ENCODE assay signal across 10 mouse cellular contexts in the genomic region with DNA sequence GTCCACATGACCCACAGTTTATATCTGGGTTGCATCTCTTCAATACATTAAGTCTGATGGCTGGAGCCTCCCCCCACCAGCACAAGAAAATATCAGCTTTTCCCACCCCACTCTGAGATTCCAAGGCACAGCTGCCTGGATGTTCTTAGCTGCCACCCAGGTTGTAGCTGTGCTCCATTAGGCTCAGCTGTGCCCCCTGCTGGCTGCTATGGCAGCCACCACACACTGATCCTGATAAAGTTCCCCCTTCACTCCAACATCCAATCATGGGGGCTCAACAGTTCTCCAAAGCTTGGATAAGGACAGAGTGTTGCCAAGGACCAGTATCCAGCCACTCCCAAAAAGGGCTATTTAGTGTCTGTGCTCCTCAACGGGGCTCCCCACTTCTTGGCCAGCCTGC. TPM values are rescaled to one million over a fixed set of nuclear protein-coding genes. Genes with fewer than 3 reads are reported as not detected.
DNase-seq lines count a peak whose midpoint lies in the region; ATAC-seq and TF ChIP-seq lines count a peak whose summit lies in the region.
"Had no signal": no experiment of that assay in that cellular context is flagged by ENCODE, and none has a peak within 500 bp of the region (broad histone marks: within the 10 kb centered on the region; RNA-seq: fewer than 3 reads in every experiment).

No protein-coding gene starts in this region.

- intact Hi-C loops in gastrocnemius, postnatal 14 days (cut with DNase I; ENCODE audit: low total_unique reads) = loop anchor here (10.0 kb wide), 1 partner anchor 108 kb away; no protein-coding TSS in a partner anchor

- no peaks in the 10 kb centered on the region for H3K4me1 ChIP-seq in bone marrow, adult 2 months (ENCODE audit: control insufficient read depth, insufficient read depth, low read length)
- H3K4me1 ChIP-seq in intestine, embryonic 15.5 days (replicated peaks) = no peaks in the 10 kb centered on the region
- H3K4me1 ChIP-seq: embryonic facial prominence, embryonic 15.5 days; limb, embryonic 15.5 days had no signal

- no peaks in the 10 kb centered on the region for H3K9me3 ChIP-seq in intestine, embryonic 15.5 days
- H3K9me3 ChIP-seq: embryonic facial prominence, embryonic 15.5 days; limb, embryonic 15.5 days had no signal

- no peak overlapping the region for H3K27ac ChIP-seq in bone marrow, adult 2 months (ENCODE audit: control insufficient read depth, insufficient read depth, low read depth, low read length, poor library complexity)
- H3K27ac ChIP-seq in intestine, embryonic 15.5 days = no peak overlapping the region
- H3K27ac ChIP-seq: embryonic facial prominence, embryonic 15.5 days; limb, embryonic 15.5 days had no signal

- TF ChIP-seq CTCF in bone marrow, adult 2 months (IDR thresholded peaks at IDR 0.05; ENCODE audit: control insufficient read depth, insufficient read depth, low read length) = peak; percentile 60; the same call in 1 of the 2 replicates

- no peak for TF ChIP-seq POLR2A in bone marrow, adult 2 months (IDR thresholded peaks at IDR 0.05; ENCODE audit: borderline replicate concordance, control insufficient read depth, low read depth, low read length)

- H3K9ac ChIP-seq in intestine, embryonic 15.5 days = no peak overlapping the region
- H3K9ac ChIP-seq: embryonic facial prominence, embryonic 15.5 days; limb, embryonic 15.5 days had no signal

- H3K36me3 ChIP-seq in intestine, embryonic 15.5 days = no peaks in the 10 kb centered on the region
- H3K36me3 ChIP-seq: embryonic facial prominence, embryonic 15.5 days; limb, embryonic 15.5 days had no signal

- no peak overlapping the region for H3K4me3 ChIP-seq in bone marrow, adult 2 months (replicated peaks; ENCODE audit: control insufficient read depth, low read depth, low read length)
- no peak overlapping the region for H3K4me3 ChIP-seq in intestine, embryonic 15.5 days (replicated peaks)
- H3K4me3 ChIP-seq: embryonic facial prominence, embryonic 15.5 days; limb, embryonic 15.5 days had no signal

- no peaks in the 10 kb centered on the region for H3K27me3 ChIP-seq in intestine, embryonic 15.5 days (replicated peaks)
- H3K27me3 ChIP-seq: embryonic facial prominence, embryonic 15.5 days; limb, embryonic 15.5 days had no signal

- DNase-seq in gastrocnemius, postnatal 14 days = peak; percentile 20
- DNase-seq in gastrocnemius, postnatal 25 days = no peak
- peak; percentile 32 for DNase-seq in right cerebral cortex, adult 18-20 months
- DNase-seq in right cerebral cortex, postnatal 36 days (ENCODE audit: low spot score in 2 of 2) = no peak
- DNase-seq in induced T-regulatory cell, adult 2 months (ENCODE audit: low read depth) = peak; percentile 45
- DNase-seq in retina, embryonic 14.5 days (ENCODE audit: low spot score) = peak; percentile 71

- WGBS in bone marrow, adult 2 months = 66% methylated on average over 1 of the region's 1 CpGs
- 64% methylated on average over 1 of the region's 1 CpGs for WGBS in intestine, embryonic 15.5 days

- ATAC-seq in intestine, embryonic 15.5 days = no peak

- H3K4me2 ChIP-seq in intestine, embryonic 15.5 days (replicated peaks) = no peak overlapping the region
- H3K4me2 ChIP-seq: embryonic facial prominence, embryonic 15.5 days; limb, embryonic 15.5 days had no signal

RNA-seq across cellular contexts. Expression of a gene that starts 48.3 kb away (rescaled TPM):
- 1 to 10 TPM; 1.4 to 1.5 TPM for total RNA-seq in gastrocnemius, postnatal 14 days (2021)
- 1 to 10 TPM; 1.5 to 3.6 TPM for total RNA-seq in gastrocnemius, postnatal 25 days (2021)
- polyA plus RNA-seq in bone marrow, adult 2 months (2011; ENCODE audit: insufficient read depth, insufficient read length, low replicate concordance, missing spikeins) = 1.9 TPM in 1 of 2 replicates, not detected in the other
- polyA plus RNA-seq in intestine, embryonic 15.5 days (2015; fragmentation: Nextera tagmentation; extraction: Ambion mirVana) = 0.74 and 0.97 TPM in 2 replicates

Comparison
In these comparisons a context has a peak if more than half of its experiments do, and no peak if none do; other contexts are left out.
1. DNase-seq: peak in gastrocnemius, postnatal 14 days (single experiment), right cerebral cortex, adult 18-20 months (single experiment), induced T-regulatory cell, adult 2 months (single experiment) and retina, embryonic 14.5 days (single experiment); none in gastrocnemius, postnatal 25 days (single experiment) and right cerebral cortex, postnatal 36 days (0 of 2).